Mouse (Mus musculus): ENCODE measurements around the gene Scfd2.

- TF ChIP-seq CTCF (IDR thresholded peaks at IDR 0.05; ENCODE audit: control insufficient read depth, insufficient read depth, insufficient replicate concordance, low read depth, low read length) (no peak), POLR2A (IDR thresholded peaks at IDR 0.05; ENCODE audit: control insufficient read depth, low read depth, low read length) (no peak)
Measured at GRCm38 (mm10) chr5:74473117-74473516, 58.4 kb downstream of the Scfd2 start.

Data from testis, adult 2 months (tissue).